Mouse (Mus musculus) thymus, adult 2 months (tissue): Measurements from ENCODE around the gene Bag2.

ENCODE experiments used
- CTCF ChIP-seq: fragments of 200-500 bp; IDR thresholded peaks from 2 replicates; pipeline ENCODE4 v1.5.1; 2012; ENCODE audit warnings: mild to moderate bottlenecking, control low read depth, low read length, moderate library complexity, borderline replicate concordance; ENCODE audit not compliant: control insufficient read depth, poor library complexity, insufficient read depth; ENCODE audit errors: extremely low read depth
- POLR2A ChIP-seq: fragments of 200-500 bp; IDR thresholded peaks from 2 replicates; pipeline ENCODE4 v1.6.1; 2012; ENCODE audit warnings: mild to moderate bottlenecking, low read length, control low read depth, moderate library complexity; ENCODE audit not compliant: control insufficient read depth, poor library complexity, insufficient read depth; ENCODE audit errors: extremely low read depth

GRCm38 (mm10) chr1:33757033-33757413, 572 bp downstream of the Bag2 start:
- no peak for TF ChIP-seq CTCF
- no peak for TF ChIP-seq POLR2A
